Mouse (Mus musculus): ENCODE measurements around the gene Rgsl1.

GRCm38 (mm10) chr1:153794241-153794640 lies 49.7 kb downstream of the Rgsl1 start:
- TF ChIP-seq MYOG (IDR thresholded peaks at IDR 0.05; ENCODE audit: control insufficient read depth, extremely low read depth, insufficient read length), result no peak
- TF ChIP-seq MYOD1 (IDR thresholded peaks at IDR 0.05; ENCODE audit: control insufficient read depth, insufficient read length, low read depth), result no peak
